Mouse (Mus musculus) fat pad, adult 2 months (tissue): ENCODE results near the gene Arhgef10l.

ENCODE experiments used
- DNase-seq: peaks from one replicate; pipeline ENCODE4 v3.0.0-alpha.2; 2011; ENCODE audit warnings: low read depth, low spot score; ENCODE audit errors: extremely low read depth

Gene Arhgef10l

DNA sequence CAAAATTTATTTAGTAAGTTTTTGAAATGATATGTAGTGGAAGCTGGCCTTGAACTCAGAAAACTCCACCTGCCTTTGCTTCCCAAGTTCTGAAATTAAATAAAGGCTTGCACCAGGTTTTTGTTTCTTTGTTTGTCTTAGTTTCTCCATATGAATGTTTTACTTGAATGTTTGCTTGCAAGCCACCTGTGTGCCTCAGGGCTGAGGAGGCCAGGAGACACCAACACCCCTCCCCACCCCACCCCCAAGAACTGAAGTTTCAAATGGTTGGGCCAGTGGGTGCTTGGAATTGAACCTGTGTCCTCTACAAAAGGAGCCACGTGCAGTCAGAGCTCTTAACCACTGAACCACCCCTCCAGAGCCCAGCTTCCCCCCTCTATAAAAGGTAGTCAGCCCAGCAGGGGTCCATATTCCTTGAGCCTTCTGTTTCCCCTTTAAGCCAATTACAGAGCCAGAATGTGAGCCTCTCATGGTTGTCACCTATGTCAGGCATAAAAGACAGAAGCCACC is 28.8 kb upstream of the Arhgef10l start:
- DNase-seq, result no peak

DNA sequence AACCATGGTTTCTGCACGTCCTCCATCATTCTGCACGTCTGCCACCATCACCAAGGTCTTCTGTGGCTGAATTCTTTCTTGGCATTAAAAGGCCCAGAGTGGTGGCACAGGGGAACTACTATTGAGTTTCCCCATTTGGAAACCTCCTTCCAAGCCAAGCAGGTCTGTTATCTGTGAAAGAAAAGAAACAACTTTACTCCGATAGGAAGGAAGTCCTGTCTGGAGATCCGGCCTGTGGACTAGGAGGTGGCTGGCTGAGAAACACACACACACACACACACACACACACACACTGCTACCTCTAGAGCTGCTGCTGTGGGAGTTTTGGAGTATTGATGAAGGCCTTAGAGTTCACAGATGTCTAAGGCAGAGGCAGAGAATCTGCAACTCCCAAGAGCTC is 27.7 kb upstream of the Arhgef10l start:
- DNase-seq, result no peak

DNA sequence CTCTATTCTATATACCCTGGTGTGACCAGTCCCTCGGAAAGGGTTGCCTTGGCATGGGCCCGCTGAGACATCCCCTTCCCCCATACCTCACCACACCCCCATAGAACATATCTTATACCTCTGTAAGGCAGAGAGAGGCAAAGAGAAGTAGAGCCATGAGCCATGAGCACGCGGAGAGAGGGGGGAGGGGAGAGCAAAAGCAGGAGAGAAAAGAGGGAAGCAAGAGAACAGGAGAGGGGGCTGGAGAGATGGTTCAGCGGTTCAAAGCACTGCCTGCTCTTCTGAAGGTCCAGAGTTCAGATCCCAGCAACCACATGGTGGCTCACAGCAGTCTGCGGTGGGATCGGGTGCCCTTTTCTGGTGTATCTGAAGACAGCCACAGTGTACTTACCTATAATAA is 25.7 kb upstream of the Arhgef10l start:
- DNase-seq, result no peak

DNA sequence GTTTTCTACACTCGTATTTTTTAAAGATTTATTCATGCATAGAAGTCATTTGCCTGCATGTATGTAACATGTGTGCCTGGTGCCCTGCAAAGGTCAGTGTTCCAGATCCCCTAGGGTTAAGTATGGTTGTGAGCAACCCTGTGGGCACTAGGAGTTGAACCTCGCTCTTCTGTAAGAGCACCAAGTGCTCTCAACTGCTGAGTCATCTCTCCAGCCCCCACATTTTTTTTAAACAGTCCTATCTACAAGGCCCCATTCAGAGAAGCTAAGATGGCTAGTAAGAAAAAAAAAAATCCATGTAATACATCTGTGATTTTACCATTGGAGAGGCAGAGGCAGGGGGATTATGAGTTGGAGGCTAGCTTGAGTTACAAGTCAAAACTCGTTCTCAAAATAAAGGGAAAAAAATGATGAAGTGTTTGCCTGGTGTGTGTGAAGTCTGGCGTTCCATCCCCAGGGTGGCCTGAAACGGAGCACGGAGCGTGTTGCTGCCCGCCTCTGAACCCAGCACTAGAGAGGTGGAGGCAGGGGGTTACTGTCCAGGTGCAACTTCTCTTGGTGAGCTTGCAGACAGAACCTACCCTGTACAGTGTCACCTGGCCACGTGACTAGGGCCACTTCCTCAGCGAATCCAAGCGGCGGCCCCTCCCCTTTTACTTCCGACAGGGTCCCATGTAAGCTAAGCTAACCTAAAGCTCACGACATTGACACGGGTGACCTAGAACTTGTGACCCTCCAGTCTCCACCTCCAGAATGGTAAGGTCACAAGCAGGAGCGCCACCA is 24.3 kb upstream of the Arhgef10l start:
- no peak for DNase-seq

DNA sequence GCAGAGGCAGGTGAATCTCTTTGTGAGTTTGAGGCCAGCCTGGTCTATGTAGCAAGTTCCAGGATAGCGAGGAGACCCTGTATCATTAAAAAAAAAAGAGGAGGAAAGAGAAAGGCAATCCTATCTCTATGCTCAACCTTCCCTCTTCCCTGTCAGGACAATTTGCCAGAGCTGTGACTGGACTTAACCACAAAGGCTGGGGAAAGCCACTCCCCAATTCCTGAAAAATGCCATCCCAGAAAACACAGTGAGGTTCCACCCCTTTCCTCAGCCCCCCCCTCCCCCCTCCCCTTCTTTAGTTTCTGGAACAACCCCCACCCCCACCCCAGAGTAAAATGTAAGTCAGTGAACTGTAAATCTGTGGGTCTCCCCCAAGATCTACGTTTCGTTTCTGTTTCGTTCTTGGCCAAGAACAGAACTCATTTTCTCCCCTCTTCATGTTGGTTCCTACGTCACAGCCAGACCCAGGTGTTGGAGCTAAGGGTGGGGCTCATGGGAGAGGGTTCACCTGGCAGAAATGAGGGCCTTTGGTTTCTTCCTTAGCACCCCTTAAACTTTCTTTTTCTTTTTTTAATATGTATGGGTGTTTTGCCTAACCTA is 23.1 kb upstream of the Arhgef10l start:
- DNase-seq, result no peak

DNA sequence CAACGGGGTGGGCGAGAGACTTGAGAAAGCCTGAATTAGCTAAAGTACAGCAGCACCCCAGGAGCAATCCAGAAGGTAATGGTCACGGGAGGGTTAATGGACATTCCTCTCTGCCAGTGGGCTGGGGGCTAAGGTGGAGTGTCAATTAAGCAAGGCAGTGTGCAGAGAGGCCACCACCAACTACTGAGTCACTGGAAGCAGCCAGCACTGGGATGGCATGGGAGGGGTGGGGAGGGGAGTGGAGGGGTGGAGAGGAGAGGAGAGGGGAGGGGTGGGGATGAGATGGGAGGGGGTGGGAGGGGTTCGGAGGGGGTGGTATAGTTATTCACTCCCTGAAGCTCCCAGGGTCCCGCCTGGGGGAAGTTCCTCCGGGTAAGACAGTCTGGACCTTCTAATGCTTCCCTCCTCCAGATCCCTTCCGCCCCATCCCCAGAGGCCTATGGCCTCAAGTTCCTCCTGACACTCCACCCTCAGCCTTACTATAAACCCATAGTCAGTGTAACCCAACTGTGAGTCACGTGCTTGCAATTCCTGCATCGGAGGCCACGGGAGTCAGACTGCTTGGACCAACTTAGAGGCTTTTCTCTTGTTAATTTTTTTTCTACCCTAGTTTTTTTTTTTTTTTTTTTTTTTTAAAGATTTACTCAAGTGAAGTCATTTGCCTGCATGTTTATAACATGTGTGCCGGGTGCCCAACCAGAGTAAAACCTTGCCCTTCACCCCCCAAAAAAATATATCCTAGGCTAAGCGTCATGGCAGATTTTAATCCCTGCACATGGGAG is 22.4 kb upstream of the Arhgef10l start:
- no peak for DNase-seq

DNA sequence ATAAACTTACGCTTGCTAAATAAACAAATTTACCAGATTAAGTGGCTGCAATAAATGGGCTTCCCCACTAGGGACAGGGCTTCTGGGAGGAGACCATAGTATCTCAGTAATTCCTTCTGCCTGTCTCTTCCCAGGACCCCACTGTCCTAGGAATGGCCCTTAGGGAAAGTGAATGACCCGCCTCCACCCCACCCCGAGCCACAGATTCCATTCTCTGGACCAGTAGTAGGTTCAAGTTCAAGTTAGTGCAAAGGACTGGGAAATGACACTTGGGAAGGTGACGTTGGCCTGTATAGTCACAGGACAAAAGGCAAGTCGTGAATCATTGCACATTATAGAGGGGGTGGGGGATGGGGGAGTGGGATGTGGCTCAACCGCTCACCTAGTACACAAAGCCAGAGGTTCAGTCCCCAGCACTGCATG is 19.1 kb upstream of the Arhgef10l start:
- no peak for DNase-seq

DNA sequence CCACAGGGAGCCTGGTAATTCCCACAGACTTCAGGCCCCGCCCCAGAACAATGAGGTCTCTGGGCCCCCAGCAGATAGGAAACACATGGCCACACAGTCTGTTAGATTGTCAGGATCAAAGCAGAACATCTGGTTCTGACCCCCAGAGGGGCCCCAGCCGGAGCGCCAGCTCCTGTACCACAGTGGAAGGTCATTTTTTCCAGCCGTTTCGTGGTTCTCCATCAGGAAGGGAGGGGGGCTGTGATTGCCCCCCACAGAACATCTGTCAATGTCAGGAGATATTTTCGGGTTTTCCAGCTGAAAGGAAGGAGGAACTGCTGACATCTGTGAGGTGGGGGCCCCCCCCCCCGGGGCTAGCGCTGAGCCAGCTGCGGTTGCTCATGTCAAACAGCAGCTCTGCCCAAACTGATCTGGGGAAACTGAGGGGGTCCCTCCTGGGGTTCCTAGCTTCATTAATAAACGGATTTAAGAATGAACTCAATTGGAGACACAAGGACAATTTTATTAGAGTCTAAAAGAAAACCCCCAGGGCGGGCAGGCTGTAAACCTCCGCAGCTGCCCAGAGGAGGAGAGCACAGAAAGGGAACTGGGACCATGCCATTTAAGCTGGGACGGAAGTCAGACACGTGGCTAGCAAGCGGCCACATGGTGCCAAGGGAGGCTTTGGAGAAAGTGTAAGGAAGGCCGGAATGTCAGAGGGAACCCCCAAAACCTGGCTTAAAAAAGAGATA is 18.5 kb upstream of the Arhgef10l start:
- DNase-seq, result no peak

DNA sequence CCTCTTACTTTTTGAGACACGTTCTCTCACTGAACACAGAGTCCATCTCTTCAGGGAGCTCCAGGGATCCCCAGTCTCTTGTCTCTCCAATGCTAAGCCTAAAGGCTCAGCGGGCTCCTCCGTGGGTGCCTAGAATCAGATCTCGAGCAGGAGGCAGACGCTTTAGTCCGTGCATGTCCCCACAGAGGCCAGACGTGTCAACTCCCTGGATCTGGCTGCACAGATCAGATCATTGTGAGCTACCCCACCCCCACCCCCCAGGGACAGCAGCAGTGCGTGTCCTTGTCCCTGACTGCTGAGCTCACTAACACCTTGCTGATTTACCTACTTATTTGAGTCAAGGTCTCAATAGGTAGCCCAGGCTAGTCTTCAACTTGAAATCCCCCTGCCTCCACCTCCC is 17.8 kb upstream of the Arhgef10l start:
- no peak for DNase-seq

DNA sequence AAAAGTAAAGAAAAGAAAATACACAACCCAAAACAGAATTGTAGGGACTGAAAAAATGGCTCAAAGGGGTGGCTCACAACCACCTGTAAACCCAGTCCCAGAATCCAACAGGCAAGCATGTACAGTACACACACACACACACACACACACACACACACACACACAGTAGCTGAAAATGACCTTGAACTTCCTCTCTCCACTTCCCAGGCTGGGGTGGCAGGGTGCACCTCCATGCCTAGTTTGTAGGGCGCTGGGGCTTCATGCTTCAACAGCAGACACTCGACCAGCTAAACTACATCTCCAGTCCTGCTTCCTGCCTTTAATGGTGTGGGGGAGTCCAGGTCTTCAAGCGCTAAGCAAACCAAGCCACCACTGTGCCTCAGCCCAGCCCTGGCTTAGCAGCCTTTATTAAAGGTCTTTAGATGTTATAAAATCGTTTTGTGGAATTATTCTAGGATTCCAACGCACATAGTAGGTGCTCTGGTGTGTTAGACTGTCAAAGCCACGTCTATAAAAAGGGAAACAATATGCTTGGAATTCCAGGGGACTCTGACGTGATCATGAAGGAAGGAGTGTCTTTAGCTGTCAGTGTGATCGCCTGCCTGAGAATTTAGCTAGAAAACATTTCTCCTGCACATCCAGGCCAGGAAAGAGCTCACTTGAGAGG is 15.1 kb upstream of the Arhgef10l start:
- no peak for DNase-seq

DNA sequence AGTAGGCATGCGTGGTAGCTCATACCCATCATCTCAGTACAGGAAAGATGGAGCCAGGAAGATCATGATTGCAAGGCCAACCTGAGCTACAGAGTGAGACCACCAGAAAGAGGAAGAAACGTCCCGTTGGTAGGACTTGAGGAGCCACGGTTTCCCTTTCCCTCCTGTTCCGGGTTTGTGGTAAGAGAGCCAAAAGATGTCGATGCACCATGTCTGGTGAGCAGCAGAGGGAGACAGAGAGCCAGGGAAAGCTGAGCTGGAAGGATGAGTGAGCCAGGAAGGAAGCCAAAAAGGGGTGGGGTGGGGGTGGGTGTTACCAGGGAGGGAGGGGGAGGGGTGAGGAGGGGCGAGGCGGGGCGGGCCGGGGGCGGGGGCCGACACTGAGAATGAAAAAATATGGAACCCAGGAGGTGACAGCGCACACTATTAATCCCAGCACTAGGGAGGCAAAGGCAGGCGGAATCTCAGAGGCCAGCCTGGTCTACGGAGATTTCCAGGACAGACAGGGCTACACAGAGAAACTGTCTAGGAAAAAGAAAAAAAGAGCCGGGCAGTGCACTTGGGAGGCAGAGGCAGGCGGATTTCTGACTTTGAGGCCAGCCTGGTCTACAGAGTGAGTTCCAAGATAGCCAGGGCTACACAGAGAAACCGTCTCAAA is 14.0 kb upstream of the Arhgef10l start:
- DNase-seq, result no peak

DNA sequence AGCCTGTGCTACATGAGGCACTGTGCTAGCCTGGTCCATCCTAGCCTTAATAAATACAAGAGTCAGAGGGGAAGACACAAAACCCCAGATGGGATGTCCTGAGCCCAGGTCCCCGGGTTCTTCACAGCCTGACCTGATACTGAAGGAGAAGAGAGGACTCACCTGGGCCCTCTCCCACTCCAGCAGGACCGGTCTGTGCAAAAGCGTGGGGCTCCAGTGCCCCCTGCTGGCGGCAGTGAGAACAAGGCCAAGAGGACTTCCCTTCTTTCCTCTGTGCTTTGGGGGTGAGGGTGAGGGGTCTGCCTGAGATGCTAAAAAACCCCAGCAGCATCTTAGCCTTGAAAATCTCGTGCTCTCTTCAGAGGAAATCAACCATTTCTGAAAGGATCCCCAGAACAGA is 13.2 kb upstream of the Arhgef10l start:
- DNase-seq, result no peak

DNA sequence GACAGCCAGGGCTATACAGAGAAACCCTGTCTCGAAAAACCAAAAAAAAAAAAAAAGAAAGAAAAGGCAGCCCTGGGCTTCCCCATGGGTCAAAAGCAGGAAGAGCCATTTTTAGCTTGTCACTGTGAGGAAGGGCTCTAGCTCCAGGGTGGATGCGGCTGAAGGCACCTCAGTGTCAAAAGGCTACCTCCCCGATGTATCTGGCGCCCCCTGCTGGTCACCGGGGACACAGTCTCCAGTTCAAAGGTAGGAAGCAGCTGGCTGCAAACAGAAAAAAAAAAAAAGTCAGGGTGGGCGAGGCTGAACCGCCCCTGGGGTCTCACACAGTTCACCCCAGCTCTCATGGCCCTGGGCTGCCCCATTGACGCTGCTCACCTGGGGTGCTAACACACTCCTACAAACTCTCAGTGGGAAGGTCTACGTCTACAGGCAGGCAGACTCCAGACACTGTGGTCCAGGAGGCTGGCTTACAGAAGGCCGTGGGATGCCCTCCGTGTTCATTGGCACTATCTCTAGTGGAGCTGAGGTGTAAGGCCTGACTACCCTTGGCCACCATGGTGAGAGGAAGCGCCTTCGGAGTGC is 8.6 kb upstream of the Arhgef10l start:
- DNase-seq, result no peak

DNA sequence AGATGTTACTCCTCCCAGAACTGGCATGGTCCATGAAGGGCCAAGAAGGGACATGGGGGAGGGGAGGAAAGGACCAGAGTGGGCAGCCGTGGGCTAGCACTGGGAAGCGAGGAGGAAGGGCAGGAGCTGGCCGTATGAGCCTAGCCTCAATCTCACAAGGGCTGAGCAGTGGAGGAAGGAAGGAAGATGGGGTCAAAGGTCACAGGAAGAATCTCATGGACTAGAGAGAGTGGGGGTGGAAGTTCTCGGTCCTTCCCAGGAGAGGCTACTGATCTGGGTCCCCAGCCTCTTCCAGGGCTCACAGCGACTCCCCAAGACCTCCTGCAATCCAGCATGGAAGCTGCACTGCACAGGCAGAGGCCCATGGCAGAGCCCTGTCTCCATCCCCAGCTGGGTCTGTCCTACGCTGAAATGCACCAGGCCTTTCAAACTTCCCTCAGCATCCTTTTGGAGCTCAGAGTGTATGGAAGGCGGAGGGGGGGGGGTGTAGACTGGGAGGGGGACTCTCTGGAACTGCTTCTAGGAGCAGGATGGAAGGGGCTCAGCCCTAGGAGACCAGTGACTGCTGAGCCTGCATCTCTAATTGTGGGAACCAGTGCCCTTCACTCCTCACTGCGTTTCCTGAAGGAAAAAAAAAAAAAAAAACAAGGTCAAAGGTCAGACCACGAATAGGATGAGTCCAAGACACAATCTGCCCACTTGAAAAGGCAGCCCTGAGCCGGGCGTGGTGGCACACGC is 7.9 kb upstream of the Arhgef10l start:
- no peak for DNase-seq

DNA sequence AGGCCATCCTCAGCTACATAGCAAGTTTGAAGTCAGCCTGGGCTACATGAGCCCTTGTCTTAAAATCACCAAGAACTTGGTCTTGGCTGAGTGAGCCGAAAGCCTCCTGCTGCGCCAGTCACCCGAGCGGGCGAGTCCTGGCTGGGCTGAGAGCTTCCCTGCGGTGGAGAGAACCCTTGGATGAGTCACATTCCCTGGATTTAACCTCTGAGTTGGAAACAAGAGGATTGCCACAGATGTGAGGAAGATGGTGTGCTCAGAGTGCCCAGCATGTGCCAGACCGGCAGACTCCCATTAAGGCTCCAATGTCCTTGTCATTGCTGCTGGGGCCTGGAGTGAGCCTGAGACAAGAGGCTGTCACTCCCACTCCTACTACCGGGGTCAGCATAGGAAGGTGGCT is 2.0 kb upstream of the Arhgef10l start:
- no peak for DNase-seq

DNA sequence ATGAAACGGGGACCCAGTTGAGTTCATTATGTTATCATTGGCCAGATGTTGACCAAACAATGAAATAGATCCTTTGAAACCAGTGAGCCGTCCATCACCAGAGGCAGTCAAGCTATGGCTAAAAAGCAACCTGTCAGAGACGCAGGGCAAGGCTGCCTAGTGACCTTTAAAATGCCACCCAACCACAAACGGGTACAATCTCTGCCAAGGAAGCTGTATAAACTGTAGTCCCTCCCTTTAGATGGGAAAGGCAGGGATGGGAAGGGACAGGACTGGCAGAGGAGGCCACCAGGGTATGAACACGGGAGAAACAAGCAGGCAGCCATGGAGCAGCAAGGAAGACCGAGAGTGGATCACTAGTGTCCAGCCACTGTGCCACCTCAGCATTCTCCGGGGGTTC is 759 bp downstream of the Arhgef10l start:
- DNase-seq, result no peak

DNA sequence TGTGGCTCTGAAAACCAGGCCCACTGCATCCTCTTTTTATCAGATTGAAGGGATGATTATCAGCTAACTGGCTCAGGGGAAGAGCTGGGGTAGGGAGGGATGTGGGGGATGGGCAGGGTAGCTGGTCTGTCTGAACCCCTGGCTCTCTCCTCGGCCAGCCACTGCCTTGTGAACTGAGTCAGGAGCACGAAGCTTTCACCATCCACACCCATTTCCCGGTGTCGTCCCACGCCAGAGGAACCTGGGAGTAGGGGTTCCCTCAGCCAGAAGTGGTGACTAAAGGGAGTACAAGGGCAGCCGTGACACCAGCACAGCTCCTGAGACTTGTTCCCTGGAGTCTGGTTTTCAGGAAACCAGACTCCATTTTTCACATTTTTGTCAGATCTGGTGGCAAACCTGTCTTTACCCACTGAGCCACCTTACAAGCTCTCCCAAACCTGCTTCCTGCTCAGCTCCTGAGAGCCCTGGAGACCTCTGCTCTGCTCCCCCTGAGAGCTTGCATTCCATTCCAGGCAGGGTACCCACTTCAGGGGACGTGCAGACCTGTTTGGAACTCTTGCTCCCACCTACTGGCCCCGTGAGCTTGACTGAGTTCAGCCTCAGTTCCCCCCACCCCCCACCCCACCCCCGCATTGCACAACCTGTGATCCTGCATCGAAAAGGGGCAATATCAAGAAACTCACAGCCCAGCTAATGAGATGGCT is 2.8 kb downstream of the Arhgef10l start:
- DNase-seq, result no peak

DNA sequence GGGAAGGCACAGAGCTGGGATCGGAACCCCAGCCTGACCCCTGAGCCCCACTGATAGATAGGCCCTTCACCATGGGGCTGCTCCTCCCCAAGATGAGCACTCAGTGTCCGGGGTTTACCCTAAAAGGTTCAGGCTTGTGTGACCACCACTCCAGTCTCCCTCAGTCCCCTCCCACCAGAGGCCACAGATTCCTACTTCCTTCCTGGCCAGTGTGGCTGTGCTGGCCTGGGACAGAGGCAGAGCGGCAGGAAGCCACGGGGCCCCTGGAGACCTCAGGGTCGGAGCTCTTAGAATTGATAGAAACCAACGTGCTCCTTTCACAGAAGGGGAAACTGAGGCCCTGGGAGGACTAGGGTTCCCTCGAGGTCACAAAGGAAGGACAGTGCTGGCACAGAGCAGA is 3.4 kb downstream of the Arhgef10l start:
- no peak for DNase-seq
